In genomic region chr19:40222307-40222706, GRCm38 (mm10) we compare ENCODE assay signal across 26 mouse cellular contexts. TPM values are rescaled to one million over a fixed set of nuclear protein-coding genes. Genes with fewer than 3 reads are reported as not detected.
"Had no signal": no experiment of that assay in that cellular context is flagged by ENCODE, and none has a peak within 500 bp of the region (broad histone marks: within the 10 kb centered on the region; RNA-seq: fewer than 3 reads in every experiment).

No protein-coding gene starts in this region.

RNA-seq across cellular contexts. Expression of gene Cyp2c70, which starts 35.2 kb away (rescaled TPM):
- total RNA-seq: megakaryocyte progenitor cell, adult 5-6 weeks; megakaryocyte, adult 5-6 weeks; megakaryocyte-erythroid progenitor cell, adult 5-6 weeks; midbrain, postnatal 0 days; monocyte, adult 5-6 weeks had no signal
- polyA plus RNA-seq: limb, embryonic 10.5 days; limb, embryonic 11.5 days; limb, embryonic 12.5 days; limb, embryonic 13.5 days; limb, embryonic 14.5 days; limb, embryonic 15.5 days; lung, embryonic 14.5 days; lung, embryonic 15.5 days; lung, embryonic 16.5 days; lung, postnatal 0 days; macrophage; midbrain, embryonic 10.5 days; midbrain, embryonic 11.5 days; midbrain, embryonic 12.5 days; midbrain, embryonic 13.5 days; midbrain, embryonic 14.5 days; midbrain, embryonic 15.5 days; midbrain, embryonic 16.5 days; midbrain, postnatal 0 days; myocyte; neural tube, embryonic 11.5 days; neural tube, embryonic 12.5 days had no signal
